Mouse (Mus musculus) left cerebral cortex, adult 8-10 months (tissue): Measurements from ENCODE around the gene Nacc1. TPM values are rescaled to one million over a fixed set of nuclear protein-coding genes. Genes with fewer than 3 reads are reported as not detected.
A peak's percentile ranks its signal among the peaks of the same experiment; 100 is the strongest.

Experiments used
- DNase-seq, 2 experiments: peaks; one replicate each; pipeline ENCODE4 v3.0.0; 2022; ENCODE audit warnings: low spot score in 2 of 2
- total RNA-seq, 4 experiments: library from RNA; stranded (reverse); gene quantifications; 2 replicates each; pipeline ENCODE4 v1.2.4; 2022

The Nacc1 gene
- 10 to 100 TPM; 88.5 to 97.6 (median 93.9) TPM for total RNA-seq

DNA sequence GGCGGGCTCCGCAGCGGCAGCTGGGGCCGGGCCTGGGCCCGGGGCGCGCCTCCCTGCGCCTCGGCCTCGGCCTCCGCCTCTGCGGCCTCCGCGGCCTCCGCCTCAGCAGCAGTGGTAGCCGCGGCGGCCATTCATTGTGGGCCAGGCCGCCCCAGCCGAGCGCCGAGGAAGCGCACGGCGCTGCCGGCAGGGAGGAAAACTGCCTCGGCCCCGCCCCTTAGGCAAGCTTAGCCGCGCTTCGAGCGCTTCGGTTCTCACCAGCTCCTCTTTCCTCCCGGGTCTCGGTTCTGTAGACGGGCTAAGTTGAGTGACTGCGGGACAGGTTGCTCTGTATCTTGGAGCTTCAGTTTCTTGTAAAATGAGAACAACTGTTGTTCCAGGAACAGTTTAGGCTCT is at the start of gene Nacc1:
Gene Nacc1 (minus strand): TSS at position 158 of the 396 bp plus-strand sequence.
- peak in 1 of 2 experiments; percentile 78 for DNase-seq

DNA sequence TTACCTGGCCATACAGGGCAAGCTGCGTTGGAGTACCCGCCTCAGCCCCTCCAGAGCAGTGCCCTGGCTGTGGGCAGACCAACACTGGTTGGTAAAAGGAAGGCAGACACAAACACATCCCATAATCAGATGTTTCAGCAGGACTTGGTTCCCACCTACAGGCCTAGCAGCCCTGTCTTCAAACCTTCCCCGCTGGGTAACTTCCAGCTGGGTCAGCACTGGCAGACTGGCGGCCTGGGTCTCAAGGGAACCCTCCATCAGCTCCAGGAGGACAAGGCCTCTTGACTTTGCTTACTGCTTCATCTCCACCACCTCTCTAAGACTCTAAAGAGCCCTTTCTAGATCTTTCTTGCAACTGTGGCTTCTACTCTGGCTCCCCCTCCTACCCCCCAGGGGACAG is 48.9 kb upstream of the Nacc1 start:
- DNase-seq: no peak

DNA sequence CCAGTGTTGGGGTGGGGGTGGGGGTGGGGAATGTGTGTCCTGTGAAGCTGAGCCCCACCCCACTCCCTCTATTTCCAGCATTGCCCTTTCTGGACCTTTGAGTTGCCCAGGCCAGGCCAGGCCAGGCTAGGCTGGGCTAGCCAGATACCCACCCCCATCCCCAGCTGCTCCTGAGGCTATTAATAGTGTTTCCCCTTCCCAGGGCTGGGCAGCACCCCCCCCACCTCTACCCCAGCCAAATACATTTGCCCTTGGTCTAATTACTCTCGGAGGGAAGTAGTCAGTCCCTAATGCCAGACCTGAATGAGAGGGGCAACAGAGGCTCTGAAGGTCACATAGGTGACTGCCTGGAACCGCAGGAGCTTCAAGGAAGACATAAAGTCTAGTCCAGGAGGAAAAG is 47.9 kb upstream of the Nacc1 start:
- no peak for DNase-seq

- no peak for DNase-seq
These were observed 47.0 kb upstream of the Nacc1 start for GRCm38 (mm10) chr8:84734680-84735079.

GRCm38 (mm10) chr8:84733959-84734358 is 46.3 kb upstream of the Nacc1 start:
- DNase-seq: no peak

DNA sequence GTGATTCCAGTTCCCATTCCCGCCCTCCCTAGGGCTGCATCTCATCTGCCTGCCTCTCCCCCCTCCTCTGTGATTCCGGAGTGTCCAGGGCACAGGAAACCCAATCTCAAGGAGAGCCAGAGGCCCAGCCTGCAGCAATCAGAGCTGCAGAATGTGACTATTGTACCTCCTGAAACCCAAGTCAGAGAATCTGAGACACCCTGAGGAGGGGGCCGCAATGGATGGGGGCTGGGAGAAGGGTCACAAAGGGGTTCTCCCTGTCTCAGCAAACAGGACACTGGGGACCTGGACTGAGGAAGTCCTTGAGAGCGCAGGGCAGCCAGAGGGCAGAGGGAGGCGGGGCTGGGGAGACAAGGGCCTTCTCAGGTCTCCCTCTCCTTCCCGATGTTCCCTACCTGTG is 45.3 kb upstream of the Nacc1 start:
- DNase-seq: no peak

- no peak for DNase-seq
These were observed 44.9 kb upstream of the Nacc1 start for GRCm38 (mm10) chr8:84732545-84732944.

DNA sequence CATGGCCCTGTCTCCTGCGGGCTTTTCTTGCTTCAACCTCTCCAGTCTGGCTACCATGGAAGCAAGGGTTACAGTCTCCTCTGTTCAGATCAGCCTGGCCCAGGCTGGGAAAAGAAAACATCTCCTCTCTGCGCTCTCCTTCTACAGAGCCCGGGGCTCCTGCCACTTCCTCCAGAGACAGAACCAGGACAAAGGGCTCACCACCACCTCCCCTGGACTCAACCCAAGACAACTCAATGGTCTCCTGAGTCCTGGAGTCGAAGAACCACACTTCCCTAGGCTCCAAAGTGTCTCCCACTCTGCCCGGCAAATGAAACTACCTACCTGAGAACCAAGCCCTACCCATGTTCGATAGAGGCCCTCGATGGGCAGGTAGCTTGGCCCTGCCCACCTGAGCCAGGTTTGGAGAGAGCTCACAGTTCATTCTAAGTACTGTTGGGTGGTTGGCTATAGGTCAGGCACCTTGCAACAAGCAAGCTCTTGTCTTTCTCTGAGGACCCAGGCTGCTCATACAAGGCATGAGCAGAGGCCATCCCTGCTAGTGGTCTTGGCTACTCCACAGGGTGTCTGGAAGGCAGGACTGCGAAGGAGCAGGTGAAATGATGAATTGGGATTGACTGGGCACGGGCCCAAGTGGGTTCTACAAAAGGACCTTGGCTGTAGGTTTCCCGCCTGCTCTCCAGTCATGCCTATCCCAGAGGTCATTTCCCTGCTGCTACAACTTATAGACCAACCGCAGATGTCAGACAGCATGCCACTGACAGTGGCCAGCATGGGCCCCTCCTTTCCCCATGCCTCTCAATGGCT is 43.9 kb upstream of the Nacc1 start:
- no peak for DNase-seq

DNA sequence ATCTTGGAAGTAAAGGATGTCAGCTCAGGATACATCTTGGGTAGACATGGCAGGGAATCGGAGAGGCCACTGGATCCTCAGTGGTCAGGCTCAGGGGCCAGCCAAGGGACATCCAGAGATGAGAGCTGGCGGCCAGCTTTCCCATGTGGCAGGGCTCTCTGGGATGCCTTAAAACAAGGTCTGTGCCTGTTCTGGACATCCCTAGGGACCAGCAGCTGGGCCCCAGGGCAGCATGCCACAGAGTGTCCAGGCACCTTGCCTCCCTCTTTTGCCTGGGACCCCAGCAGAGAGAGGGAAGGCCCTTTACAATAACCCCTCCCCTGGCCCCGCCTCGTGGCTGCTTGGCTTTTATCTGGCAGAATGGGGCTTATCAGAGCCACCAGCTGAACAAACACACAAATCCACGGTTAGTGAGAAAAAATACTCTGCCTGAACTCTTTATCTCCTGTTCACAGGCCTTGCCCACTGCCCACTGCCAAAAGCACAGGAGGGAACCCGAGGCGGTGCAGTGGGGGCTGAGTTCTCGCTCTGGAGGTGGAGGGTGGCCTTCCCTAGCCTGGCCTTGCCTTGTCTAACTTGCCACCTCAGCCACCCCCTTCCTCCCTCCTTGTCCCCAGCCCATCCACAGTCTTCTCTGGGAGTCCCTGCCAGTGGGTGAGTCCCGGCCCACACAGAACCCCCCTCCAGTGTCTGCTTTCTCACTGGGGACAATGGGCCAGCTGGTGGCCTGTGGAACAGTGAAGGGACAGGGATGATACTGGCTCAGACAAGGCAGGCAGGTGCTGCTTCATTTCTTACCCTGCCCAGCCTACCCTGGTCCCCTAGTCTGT is 43.1 kb upstream of the Nacc1 start:
- DNase-seq: no peak

DNA sequence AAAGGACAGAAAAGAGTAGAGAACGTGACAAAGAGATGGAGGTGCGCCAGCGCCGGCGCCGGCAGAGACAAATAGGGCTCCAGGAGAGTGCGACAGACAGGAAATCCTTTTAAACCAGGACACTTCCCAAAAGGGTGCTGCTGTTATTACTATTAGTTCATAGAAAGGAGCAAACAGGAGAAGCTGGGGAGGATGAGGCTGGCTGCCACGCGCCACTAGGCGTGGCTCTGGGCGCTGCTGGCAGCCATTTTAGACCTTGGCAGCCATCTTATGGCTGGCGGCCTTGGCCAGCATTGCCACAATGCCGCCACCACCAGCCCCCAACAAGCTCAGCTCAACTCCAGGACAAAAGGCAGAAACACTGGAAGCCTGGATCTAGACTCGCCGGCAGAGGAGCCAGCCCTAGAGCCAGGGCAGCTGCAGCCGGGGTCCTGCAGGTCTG is 42.3 kb upstream of the Nacc1 start:
- no peak for DNase-seq

- DNase-seq: no peak
These were observed 40.8 kb upstream of the Nacc1 start for GRCm38 (mm10) chr8:84728474-84728873.

DNA sequence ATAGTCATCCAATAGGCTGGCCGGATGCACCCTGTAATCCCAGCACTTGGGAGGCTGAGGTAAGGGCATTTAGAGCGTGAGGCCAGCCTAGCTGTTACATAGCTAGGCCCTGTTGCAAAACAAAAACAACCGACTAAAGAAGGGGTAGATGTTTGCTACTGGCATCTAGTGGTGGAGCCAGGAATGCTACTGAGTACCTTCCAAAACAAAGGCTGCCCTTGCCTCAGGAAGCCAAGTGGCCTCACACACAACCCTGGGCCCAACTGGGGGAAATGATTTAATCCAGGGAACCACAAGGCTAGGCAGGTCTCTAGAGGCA is 38.2 kb upstream of the Nacc1 start:
- no peak for DNase-seq

DNA sequence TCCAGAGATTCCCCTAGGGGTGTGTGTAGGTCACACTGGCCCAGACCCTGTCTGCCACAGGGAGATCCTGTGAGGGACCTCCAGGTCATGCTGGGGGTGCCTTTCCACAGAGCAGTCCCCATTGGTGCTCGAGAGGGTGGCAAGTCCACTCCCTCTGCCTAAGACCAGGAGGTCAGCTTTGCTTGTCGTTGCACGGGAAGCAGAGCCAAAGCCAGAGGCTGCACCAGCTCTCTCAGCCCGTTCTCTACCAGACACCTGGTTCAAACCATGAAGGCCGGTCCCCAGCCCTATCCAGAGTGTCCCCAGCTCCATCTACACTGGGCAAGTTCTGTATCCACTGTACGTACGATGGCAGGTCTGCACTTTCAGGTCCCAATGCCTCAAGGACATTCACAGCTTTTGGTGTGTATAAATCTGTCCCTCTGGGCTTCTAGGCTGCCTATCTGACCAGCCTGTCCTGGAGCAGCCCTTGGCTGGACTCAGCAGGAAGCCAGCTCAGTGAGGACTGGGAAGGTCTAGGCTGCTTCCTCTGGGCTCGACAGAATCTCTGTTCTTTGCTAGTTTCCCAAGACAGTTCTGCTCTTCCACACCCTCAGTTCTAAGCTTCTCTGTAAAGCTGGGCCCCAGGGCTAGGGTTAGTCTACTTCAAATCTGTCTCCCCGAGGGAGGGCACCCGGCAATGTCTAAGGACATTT is 37.7 kb upstream of the Nacc1 start:
- DNase-seq: no peak

GRCm38 (mm10) chr8:84724683-84725082 is 37.0 kb upstream of the Nacc1 start:
- DNase-seq: no peak

DNA sequence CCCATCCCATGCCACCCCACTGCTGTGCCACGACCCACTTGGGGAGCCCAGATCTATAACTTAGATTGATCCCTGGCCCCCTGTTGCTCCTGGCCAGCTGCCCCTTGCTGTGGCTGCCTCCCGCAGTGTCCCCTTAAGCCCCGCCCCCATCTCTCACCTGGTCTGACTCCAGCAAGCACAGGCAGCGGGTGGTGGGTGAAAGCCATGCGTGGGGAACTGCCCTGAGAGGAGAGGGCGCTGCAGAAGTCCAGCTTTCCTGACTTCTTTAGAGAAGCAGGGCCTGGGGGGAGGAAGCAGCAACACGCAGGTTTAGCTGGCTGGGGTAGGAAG is 35.9 kb upstream of the Nacc1 start:
- DNase-seq: no peak

DNA sequence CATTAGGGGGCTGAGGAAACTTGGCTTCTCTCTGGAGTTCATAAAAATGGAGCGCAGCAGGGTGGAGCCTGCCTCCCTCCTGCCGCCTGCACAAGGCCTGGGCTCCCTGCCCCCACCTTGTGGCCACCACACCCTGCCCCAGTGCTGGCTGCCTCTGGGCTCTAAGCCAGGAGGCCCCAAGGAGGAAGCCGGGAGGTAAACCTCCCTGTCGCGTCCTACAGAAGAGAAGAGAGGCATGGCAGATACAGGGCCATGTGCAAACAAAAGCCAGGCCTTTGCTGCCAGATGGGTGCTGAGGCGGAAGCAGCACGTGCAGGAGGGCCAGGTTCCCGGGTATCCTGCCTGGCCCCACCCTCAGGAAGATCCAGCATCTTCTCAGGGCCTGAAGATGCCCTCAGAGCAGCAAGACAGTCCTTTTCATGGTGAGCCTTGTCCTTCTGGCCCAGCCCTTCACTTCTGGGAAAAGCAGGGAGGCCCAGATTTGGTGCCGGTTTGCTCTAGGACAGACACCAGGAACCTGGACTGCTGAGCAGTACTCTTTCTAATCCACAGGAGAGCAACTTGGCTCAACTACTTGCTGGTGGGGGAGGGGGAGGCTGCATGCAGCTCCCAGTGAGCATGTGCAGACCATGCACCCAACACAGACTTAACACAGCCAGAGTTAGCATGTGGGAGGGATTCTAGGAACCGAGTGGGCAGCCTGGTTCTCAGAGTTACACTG is 35.3 kb upstream of the Nacc1 start, which contains the start of gene G430095P16Rik:
Gene G430095P16Rik (plus strand): TSS at position 158 of the 721 bp plus-strand sequence.
- peak in 1 of 2 experiments; percentile 77 for DNase-seq

DNA sequence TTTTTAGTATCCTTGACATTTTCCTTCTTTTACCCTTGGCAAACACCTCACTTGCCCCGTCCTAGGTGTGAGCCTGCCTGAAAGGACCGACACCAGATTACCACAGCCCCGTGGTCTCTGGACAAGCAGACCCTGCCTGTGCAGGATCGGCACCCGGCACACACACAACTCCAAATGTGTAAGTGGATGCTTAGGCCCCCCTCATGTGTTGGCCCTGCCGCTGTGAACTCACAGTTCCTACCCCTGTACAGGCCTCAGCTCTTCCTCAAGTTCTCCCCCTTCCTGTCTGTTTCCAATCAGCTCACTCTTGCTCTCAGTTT is 34.8 kb upstream of the Nacc1 start:
- DNase-seq: no peak

DNA sequence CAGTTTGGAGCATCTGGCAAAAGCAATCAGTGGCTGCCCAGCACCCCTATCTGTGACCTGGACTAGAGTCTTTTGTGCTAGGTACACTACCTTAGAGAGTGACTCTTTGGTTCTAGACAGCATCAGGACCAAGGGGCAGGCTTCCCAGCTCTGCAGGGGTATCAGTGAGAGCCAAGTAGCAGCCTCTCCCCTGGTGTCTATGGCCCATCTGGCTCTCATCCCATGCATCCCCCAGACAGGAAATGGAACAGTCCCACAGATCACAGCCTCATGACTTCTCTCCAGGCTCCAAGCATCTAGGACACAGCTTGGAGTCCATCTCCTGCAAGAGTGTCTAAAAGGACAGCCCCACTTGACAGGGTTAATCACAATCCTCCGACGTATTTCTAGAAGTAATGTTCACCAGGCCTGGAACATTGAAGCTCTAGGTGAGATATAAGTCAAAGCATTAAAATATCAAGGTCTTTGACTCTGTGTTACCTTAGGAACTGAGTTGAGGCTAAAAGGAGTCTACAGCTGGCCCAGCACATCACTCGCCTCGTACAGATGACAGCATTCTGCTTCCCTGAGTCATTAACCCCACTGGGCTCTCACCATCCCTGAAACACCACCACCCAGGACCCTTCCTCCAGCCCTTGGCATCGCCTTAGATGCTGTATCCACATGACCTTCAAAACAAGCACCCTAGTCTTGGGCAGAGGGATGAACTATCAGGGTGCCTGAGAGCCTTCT is 31.5 kb upstream of the Nacc1 start:
- no peak for DNase-seq

- DNase-seq: no peak
These were observed 30.8 kb upstream of the Nacc1 start for GRCm38 (mm10) chr8:84718476-84718875.

- no peak for DNase-seq
These were observed 29.1 kb upstream of the Nacc1 start for GRCm38 (mm10) chr8:84716790-84717189.

GRCm38 (mm10) chr8:84715893-84716468 is 28.3 kb upstream of the Nacc1 start:
- no peak for DNase-seq
